Mouse (Mus musculus) midbrain, embryonic 13.5 days (tissue): Measurements from ENCODE around the gene Rsl24d1. TPM values are rescaled to one million over a fixed set of nuclear protein-coding genes. Genes with fewer than 3 reads are reported as not detected.
A peak's percentile ranks its signal among the peaks of the same experiment; 100 is the strongest.
"Not testable (repeated sequence)": the region's sequence is repeated elsewhere in the genome, so short reads cannot be mapped to it uniquely, and the experiment has no call there.

Experiments used
- ATAC-seq: fragments of 200-750 bp; cut with Nextera tagmentation; 2 replicates; pipeline ENCODE4 v1.8.0; 2017; ENCODE audit warnings: mild to moderate bottlenecking, moderate TSS enrichment, moderate library complexity
- H3K27ac ChIP-seq: fragments of 300-500 bp; sonication (generic); 2 replicates; pipeline ENCODE4 v1.5.1; 2015; ENCODE audit warnings: inconsistent platforms, mild to moderate bottlenecking, moderate library complexity
- H3K27me3 ChIP-seq: fragments of 300-500 bp; sonication (generic); 2 replicates; pipeline ENCODE4 v1.6.1; 2015; ENCODE audit warnings: mild to moderate bottlenecking, inconsistent platforms
- H3K36me3 ChIP-seq: fragments of 300-500 bp; sonication (generic); 2 replicates; pipeline ENCODE4 v1.6.1; 2015; ENCODE audit warnings: mild to moderate bottlenecking, inconsistent platforms
- H3K4me1 ChIP-seq: fragments of 300-500 bp; sonication (generic); replicated peaks from 2 replicates; pipeline ENCODE4 v1.6.1; 2015; ENCODE audit warnings: inconsistent platforms
- H3K4me2 ChIP-seq: fragments of 300-500 bp; sonication (generic); replicated peaks from 2 replicates; pipeline ENCODE4 v1.6.1; 2015; ENCODE audit warnings: moderate library complexity, mild to moderate bottlenecking, inconsistent platforms
- H3K4me3 ChIP-seq: fragments of 300-500 bp; sonication (generic); replicated peaks from 2 replicates; pipeline ENCODE4 v1.5.1; 2015; ENCODE audit warnings: mild to moderate bottlenecking, inconsistent platforms
- H3K9ac ChIP-seq: fragments of 300-500 bp; sonication (generic); replicated peaks from 2 replicates; pipeline ENCODE4 v1.6.1; 2015; ENCODE audit warnings: mild to moderate bottlenecking, inconsistent platforms
- H3K9me3 ChIP-seq: fragments of 300-500 bp; sonication (generic); 2 replicates; pipeline ENCODE4 v1.6.1; 2016; ENCODE audit warnings: mild to moderate bottlenecking, inconsistent platforms
- WGBS: fragments of 180-500 bp; shearing (Covaris S2); methylation state at CpG from one replicate; pipeline ENCODE4 v1.1.7; 2015; 5-methylcytosine and 5-hydroxymethylcytosine counted together
- polyA plus RNA-seq: library from polyadenylated mRNA; unstranded; fragments of >200 nt; fragmentation: Nextera tagmentation; extraction: Ambion mirVana; gene quantifications from 2 replicates; pipeline ENCODE4 v1.2.1, GENCODE M21; 2015

The Rsl24d1 gene
- polyA plus RNA-seq, 1 experiment from 2014 or later = 120 TPM

GRCm38 (mm10) chr9:73103880-73104198 is 9.4 kb upstream of the Rsl24d1 start:
- Histone ChIP-seq H3K27me3 (peaks cover 62% of the 10 kb centered on the region), H3K4me1 (peaks cover 10% of the 10 kb centered on the region), H3K4me2 (peak overlapping the region; percentile 84), H3K9ac (peak overlapping the region; percentile 65), H3K27ac (no peak overlapping the region), H3K4me3 (peak overlapping the region; percentile 48), H3K9me3 (no peaks in the 10 kb centered on the region), H3K36me3 (no peaks in the 10 kb centered on the region)
- 0 out of 2 replicates have a peak, but pooled peaks have one; percentile 6 for ATAC-seq
- 60% methylated on average over 5 of the region's 5 CpGs for WGBS

- no peak for ATAC-seq
- Histone ChIP-seq H3K4me2 (no peak overlapping the region), H3K36me3 (no peaks in the 10 kb centered on the region), H3K9me3 (no peaks in the 10 kb centered on the region), H3K27me3 (peaks cover 63% of the 10 kb centered on the region), H3K9ac (no peak overlapping the region), H3K4me1 (peaks cover 10% of the 10 kb centered on the region), H3K27ac (no peak overlapping the region), H3K4me3 (no peak overlapping the region)
- 52% methylated on average over 1 of the region's 1 CpGs for WGBS
Measured at GRCm38 (mm10) chr9:73105141-73105540, 8.1 kb upstream of the Rsl24d1 start.

GRCm38 (mm10) chr9:73105771-73106170 is 7.5 kb upstream of the Rsl24d1 start:
- no peak for ATAC-seq
- Histone ChIP-seq H3K9me3 (no peaks in the 10 kb centered on the region), H3K36me3 (no peaks in the 10 kb centered on the region), H3K27me3 (peaks cover 66% of the 10 kb centered on the region), H3K4me2 (no peak overlapping the region), H3K27ac (no peak overlapping the region), H3K4me1 (peaks cover 10% of the 10 kb centered on the region), H3K9ac (no peak overlapping the region), H3K4me3 (no peak overlapping the region)

GRCm38 (mm10) chr9:73116704-73117103 is 3.5 kb downstream of the Rsl24d1 start:
- WGBS = 86% methylated on average over 6 of the region's 6 CpGs
- not testable (repeated sequence) for ATAC-seq, H3K4me3 ChIP-seq, H3K27ac ChIP-seq, H3K27me3 ChIP-seq, H3K9me3 ChIP-seq, H3K9ac ChIP-seq, H3K4me2 ChIP-seq
- Histone ChIP-seq H3K36me3 (peaks cover 53% of the 10 kb centered on the region), H3K4me1 (peaks cover 10% of the 10 kb centered on the region)

GRCm38 (mm10) chr9:73118012-73118411 is 4.8 kb downstream of the Rsl24d1 start:
- Histone ChIP-seq H3K4me3 (no peak overlapping the region), H3K36me3 (peaks cover 58% of the 10 kb centered on the region), H3K9me3 (no peaks in the 10 kb centered on the region), H3K27me3 (no peaks in the 10 kb centered on the region), H3K9ac (no peak overlapping the region), H3K27ac (no peak overlapping the region), H3K4me1 (peaks cover 10% of the 10 kb centered on the region), H3K4me2 (no peak overlapping the region)
- no peak for ATAC-seq
- WGBS = 93% methylated on average over 4 of the region's 4 CpGs

- Histone ChIP-seq H3K4me1 (no peaks in the 10 kb centered on the region), H3K27me3 (no peaks in the 10 kb centered on the region), H3K36me3 (peaks cover 75% of the 10 kb centered on the region), H3K4me3 (no peak overlapping the region), H3K9ac (no peak overlapping the region), H3K27ac (no peak overlapping the region), H3K4me2 (no peak overlapping the region), H3K9me3 (no peaks in the 10 kb centered on the region)
- no peak for ATAC-seq
- WGBS = 80% methylated on average over 8 of the region's 8 CpGs
Measured at GRCm38 (mm10) chr9:73121735-73122134, 8.5 kb downstream of the Rsl24d1 start.

GRCm38 (mm10) chr9:73125043-73125570 is 11.9 kb downstream of the Rsl24d1 start:
- 93% methylated on average over 8 of the region's 8 CpGs for WGBS
- ATAC-seq = no peak
- H3K4me3 ChIP-seq = no peak overlapping the region
- H3K4me2 ChIP-seq = no peak overlapping the region
- H3K36me3 ChIP-seq = peaks cover 84% of the 10 kb centered on the region
- H3K27ac ChIP-seq = no peak overlapping the region
- H3K4me1 ChIP-seq = no peaks in the 10 kb centered on the region
- H3K27me3 ChIP-seq = no peaks in the 10 kb centered on the region
- no peak overlapping the region for H3K9ac ChIP-seq
- H3K9me3 ChIP-seq = no peaks in the 10 kb centered on the region

GRCm38 (mm10) chr9:73127457-73127856 is 14.2 kb downstream of the Rsl24d1 start:
- H3K9ac ChIP-seq = no peak overlapping the region
- H3K27ac ChIP-seq = no peak overlapping the region
- no peak overlapping the region for H3K4me2 ChIP-seq
- no peak for ATAC-seq
- H3K9me3 ChIP-seq = no peaks in the 10 kb centered on the region
- 93% methylated on average over 2 of the region's 2 CpGs for WGBS
- no peaks in the 10 kb centered on the region for H3K27me3 ChIP-seq
- peaks cover 67% of the 10 kb centered on the region for H3K36me3 ChIP-seq
- no peaks in the 10 kb centered on the region for H3K4me1 ChIP-seq
- no peak overlapping the region for H3K4me3 ChIP-seq

GRCm38 (mm10) chr9:73129875-73130274 is 16.6 kb downstream of the Rsl24d1 start:
- Histone ChIP-seq H3K36me3 (peaks cover 52% of the 10 kb centered on the region), H3K9me3 (no peaks in the 10 kb centered on the region), H3K9ac (no peak overlapping the region), H3K27ac (no peak overlapping the region), H3K4me3 (no peak overlapping the region), H3K27me3 (no peaks in the 10 kb centered on the region), H3K4me2 (no peak overlapping the region), H3K4me1 (no peaks in the 10 kb centered on the region)
- ATAC-seq = peak; percentile 56; the same call in 1 of the 2 replicates
- WGBS = 55% methylated on average over 8 of the region's 8 CpGs

- H3K36me3 ChIP-seq = peaks cover 46% of the 10 kb centered on the region
- ATAC-seq = no peak
- WGBS = 98% methylated on average over 4 of the region's 4 CpGs
Measured at GRCm38 (mm10) chr9:73130529-73130928, 17.3 kb downstream of the Rsl24d1 start.

GRCm38 (mm10) chr9:73137341-73137886 is 24.2 kb downstream of the Rsl24d1 start:
- 78% methylated on average over 11 of the region's 11 CpGs for WGBS
- Histone ChIP-seq H3K27me3 (no peaks in the 10 kb centered on the region), H3K9ac (no peak overlapping the region), H3K4me1 (no peaks in the 10 kb centered on the region), H3K27ac (no peak overlapping the region), H3K36me3 (no peaks in the 10 kb centered on the region), H3K4me2 (no peak overlapping the region), H3K4me3 (no peak overlapping the region), H3K9me3 (no peaks in the 10 kb centered on the region)
- ATAC-seq = no peak

More at GRCm38 (mm10) chr9:73130529-73130928, 17.3 kb downstream of the Rsl24d1 start:
- Histone ChIP-seq H3K27me3 (no peaks in the 10 kb centered on the region), H3K4me3 (no peak overlapping the region), H3K27ac (no peak overlapping the region), H3K4me2 (no peak overlapping the region), H3K9me3 (no peaks in the 10 kb centered on the region), H3K4me1 (no peaks in the 10 kb centered on the region), H3K9ac (no peak overlapping the region)

GRCm38 (mm10) chr9:73154347-73154746 is 41.1 kb downstream of the Rsl24d1 start:
- Histone ChIP-seq H3K27ac (no peak overlapping the region), H3K4me3 (no peak overlapping the region), H3K27me3 (no peaks in the 10 kb centered on the region), H3K9ac (no peak overlapping the region), H3K9me3 (no peaks in the 10 kb centered on the region), H3K36me3 (no peaks in the 10 kb centered on the region), H3K4me2 (no peak overlapping the region), H3K4me1 (no peaks in the 10 kb centered on the region)
- 56% methylated on average over 9 of the region's 9 CpGs for WGBS
- ATAC-seq = no peak

- H3K27ac ChIP-seq = no peak overlapping the region
- 88% methylated on average over 4 of the region's 4 CpGs for WGBS
- no peak overlapping the region for H3K4me2 ChIP-seq
- no peak overlapping the region for H3K9ac ChIP-seq
- no peak overlapping the region for H3K4me3 ChIP-seq
- ATAC-seq = no peak
- H3K27me3 ChIP-seq = no peaks in the 10 kb centered on the region
- no peaks in the 10 kb centered on the region for H3K9me3 ChIP-seq
- H3K36me3 ChIP-seq = no peaks in the 10 kb centered on the region
- no peaks in the 10 kb centered on the region for H3K4me1 ChIP-seq
Measured at GRCm38 (mm10) chr9:73157968-73158367, 44.7 kb downstream of the Rsl24d1 start.
